Mouse (Mus musculus): ENCODE data around the gene Sigirr.

DNA sequence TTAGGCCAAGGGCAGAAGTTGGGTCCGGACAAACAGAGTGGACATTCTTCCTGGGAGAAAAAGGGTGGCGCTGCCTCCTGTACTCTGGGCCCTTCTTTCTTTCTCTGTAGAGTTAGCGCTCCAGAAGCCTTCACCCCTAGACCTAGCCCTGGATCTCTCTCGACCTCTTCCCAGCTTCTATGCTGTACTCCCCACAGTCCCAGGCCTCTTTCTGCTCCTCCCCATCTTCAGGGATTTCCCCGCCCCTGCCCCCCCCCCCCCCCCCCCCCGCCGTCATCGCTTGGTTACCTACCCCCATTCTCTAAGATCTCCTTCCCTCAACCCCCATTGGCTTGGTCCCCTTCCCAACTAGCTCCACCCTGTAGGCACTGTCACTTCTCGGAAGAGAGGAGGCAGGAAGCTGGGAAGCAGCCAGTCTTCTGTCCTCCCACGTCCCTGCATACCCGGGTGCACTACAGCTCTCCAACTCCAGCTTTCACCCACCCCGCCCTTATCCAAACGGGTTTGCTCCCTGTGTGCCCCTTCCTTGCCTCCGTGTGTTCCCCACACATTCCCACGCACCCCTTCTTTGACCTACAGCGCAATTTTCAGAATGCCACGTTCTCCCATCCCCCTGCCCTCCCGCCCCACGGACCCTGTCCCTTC is 52.7 kb downstream of the Sigirr start:
- TF ChIP-seq EP300 (IDR thresholded peaks at IDR 0.05; ENCODE audit: low read depth in 1 of 2, low read length in 2 of 2) (no peak), SMC3 (IDR thresholded peaks at IDR 0.05; ENCODE audit: low read depth, low read length) (no peak)
